Mouse (Mus musculus) brain, embryonic 14.5 days (tissue): ENCODE data around the gene Cdc40.

ENCODE experiments used
- CTCF ChIP-seq: fragments of 200-500 bp; IDR thresholded peaks from 2 replicates; pipeline ENCODE4 v1.5.1; 2012; ENCODE audit warnings: inconsistent platforms, mild to moderate bottlenecking, moderate library complexity, borderline replicate concordance; ENCODE audit not compliant: insufficient read depth, insufficient read length; ENCODE audit errors: extremely low read depth
- POLR2A ChIP-seq: fragments of 200-500 bp; IDR thresholded peaks from 2 replicates; pipeline ENCODE4 v1.6.1; 2012; ENCODE audit warnings: mild to moderate bottlenecking, inconsistent platforms, borderline replicate concordance; ENCODE audit not compliant: poor library complexity, insufficient read depth, insufficient read length, severe bottlenecking; ENCODE audit errors: extremely low read depth

- no peak for TF ChIP-seq CTCF
- TF ChIP-seq POLR2A: no peak
These were observed 35.8 kb downstream of the Cdc40 start for GRCm38 (mm10) chr10:40847176-40847874.
